Mouse (Mus musculus): ENCODE results near the gene Spry1. TPM values are rescaled to one million over a fixed set of nuclear protein-coding genes. Genes with fewer than 3 reads are reported as not detected.

Spry1 gene
- total RNA-seq, 1 experiment from 2014 or later, result 29.6 TPM

DNA sequence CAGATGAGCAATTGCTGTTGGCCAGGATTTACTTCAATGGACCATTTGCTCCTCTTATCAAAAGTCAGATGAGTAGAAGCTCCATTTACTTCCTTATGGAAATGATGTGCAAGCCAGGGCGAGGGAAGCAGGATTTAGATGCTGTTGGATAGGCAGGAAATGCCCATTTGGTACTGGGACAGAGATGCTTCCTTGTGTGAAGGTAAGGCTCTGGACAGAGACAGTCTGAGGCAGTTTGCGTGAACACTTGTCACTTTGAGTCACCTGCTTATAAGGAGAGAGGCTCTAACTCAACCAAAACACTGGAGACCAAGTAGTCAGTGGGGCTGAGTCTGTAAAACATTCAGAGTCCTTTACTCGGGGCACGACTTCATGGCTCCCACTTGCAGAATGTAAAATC lies 2.8 kb upstream of the Spry1 start:
- no peak for ATAC-seq (replicated peaks in 1 of 2; ENCODE audit: insufficient read depth in 1 of 2, low FRiP score in 2 of 2, low TSS enrichment in 1 of 2, low read depth in 1 of 2, poor library complexity in 2 of 2, severe bottlenecking in 2 of 2)

GRCm38 (mm10) chr3:37640162-37640721 lies 495 bp downstream of the Spry1 start:
- ATAC-seq (replicated peaks in 1 of 2; ENCODE audit: insufficient read depth in 1 of 2, low FRiP score in 2 of 2, low TSS enrichment in 1 of 2, low read depth in 1 of 2, poor library complexity in 2 of 2, severe bottlenecking in 2 of 2), result 0 out of 4 replicates have a peak, but pooled peaks of 1 of the 2 experiments have one; percentile 4

- peak; percentile 57 to 75 for ATAC-seq (replicated peaks in 1 of 2; ENCODE audit: insufficient read depth in 1 of 2, low FRiP score in 2 of 2, low TSS enrichment in 1 of 2, low read depth in 1 of 2, poor library complexity in 2 of 2, severe bottlenecking in 2 of 2)
These were observed 1.1 kb downstream of the Spry1 start for GRCm38 (mm10) chr3:37640810-37641209.

DNA sequence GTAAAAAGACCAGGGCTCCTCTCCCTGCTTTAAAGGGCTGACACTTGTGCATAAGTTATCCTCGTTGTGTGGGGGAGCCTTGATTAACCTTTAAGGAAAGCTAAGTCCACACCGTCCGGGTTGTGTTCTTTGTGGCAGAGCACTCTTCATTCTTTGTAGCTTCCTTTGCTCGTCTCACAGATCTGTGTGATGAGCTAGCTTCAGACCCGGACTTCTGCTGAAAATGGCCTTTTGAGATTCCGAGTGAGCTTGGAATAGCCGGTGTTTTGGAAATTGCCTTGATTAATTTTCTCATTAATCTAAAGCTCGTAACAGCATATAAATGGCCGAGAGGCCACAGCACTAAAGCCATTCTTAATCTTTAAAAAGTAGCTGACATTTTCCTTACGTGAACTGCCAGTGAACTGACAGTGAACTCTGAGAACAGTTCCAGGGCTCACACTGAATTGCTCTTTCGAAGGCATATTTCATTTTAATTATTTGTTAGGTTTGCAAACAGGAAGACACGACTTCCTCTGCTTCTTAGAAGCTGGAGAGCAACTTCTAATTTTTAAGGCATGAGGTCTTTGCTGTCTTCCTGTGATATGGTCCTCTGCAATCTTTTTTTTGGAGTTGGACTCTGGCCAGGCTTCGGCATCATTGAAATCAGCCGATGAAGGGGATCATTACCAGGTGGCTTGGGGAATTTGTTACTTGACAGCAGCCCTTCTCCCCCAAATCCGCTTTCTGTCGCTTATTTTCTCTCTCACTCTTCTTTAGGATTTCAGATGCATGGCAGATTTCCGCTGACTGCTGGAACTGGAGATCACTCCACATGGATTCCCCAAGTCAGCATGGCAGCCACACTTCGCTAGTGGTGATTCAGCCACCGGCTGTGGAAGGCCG lies 2.3 kb downstream of the Spry1 start:
- no peak for ATAC-seq (replicated peaks in 1 of 2; ENCODE audit: insufficient read depth in 1 of 2, low FRiP score in 2 of 2, low TSS enrichment in 1 of 2, low read depth in 1 of 2, poor library complexity in 2 of 2, severe bottlenecking in 2 of 2)

DNA sequence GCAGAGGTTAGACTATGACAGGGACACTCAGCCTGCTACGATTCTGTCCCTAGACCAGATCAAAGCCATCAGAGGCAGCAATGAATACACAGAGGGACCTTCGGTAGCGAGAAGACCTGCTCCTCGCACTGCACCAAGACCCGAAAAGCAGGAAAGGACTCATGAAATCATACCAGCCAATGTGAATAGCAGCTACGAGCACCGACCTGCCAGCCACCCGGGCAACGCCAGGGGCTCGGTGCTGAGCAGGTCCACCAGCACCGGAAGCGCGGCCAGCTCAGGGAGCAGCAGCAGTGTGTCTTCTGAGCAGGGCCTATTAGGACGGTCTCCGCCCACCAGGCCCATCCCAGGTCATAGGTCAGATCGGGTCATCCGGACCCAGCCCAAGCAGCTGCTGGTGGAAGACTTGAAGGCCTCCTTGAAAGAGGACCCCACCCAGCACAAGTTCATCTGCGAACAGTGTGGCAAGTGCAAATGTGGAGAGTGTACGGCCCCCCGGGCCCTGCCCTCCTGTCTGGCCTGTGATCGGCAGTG lies 3.0 kb downstream of the Spry1 start:
- no peak for ATAC-seq (replicated peaks in 1 of 2; ENCODE audit: insufficient read depth in 1 of 2, low FRiP score in 2 of 2, low TSS enrichment in 1 of 2, low read depth in 1 of 2, poor library complexity in 2 of 2, severe bottlenecking in 2 of 2)

- no peak for ATAC-seq (replicated peaks in 1 of 2; ENCODE audit: insufficient read depth in 1 of 2, low FRiP score in 2 of 2, low TSS enrichment in 1 of 2, low read depth in 1 of 2, poor library complexity in 2 of 2, severe bottlenecking in 2 of 2)
These were observed 3.7 kb downstream of the Spry1 start for GRCm38 (mm10) chr3:37643411-37643810.

- no peak for ATAC-seq (replicated peaks in 1 of 2; ENCODE audit: insufficient read depth in 1 of 2, low FRiP score in 2 of 2, low TSS enrichment in 1 of 2, low read depth in 1 of 2, poor library complexity in 2 of 2, severe bottlenecking in 2 of 2)
These were observed 4.2 kb downstream of the Spry1 start for GRCm38 (mm10) chr3:37643903-37644302.

DNA sequence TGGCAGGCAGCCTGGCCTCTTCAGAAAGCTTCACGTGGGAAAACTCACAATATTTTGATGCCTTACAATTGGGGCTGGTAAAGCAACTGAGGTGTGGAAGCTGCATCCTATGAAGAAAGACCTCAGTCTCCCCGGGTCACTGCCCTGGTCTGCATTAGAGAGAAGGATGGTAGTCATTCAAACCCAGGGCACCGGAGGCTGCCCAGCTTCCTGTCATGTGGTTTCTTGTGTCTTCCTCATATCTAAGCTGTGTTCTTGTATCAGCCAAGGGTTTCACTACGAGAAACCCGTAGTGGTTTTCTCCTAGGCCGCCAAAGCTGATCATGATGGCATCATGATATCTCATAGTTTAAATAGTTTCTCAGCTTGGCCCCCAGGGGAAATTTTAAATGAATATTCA lies 5.3 kb downstream of the Spry1 start:
- no peak for ATAC-seq (replicated peaks in 1 of 2; ENCODE audit: insufficient read depth in 1 of 2, low FRiP score in 2 of 2, low TSS enrichment in 1 of 2, low read depth in 1 of 2, poor library complexity in 2 of 2, severe bottlenecking in 2 of 2)

DNA sequence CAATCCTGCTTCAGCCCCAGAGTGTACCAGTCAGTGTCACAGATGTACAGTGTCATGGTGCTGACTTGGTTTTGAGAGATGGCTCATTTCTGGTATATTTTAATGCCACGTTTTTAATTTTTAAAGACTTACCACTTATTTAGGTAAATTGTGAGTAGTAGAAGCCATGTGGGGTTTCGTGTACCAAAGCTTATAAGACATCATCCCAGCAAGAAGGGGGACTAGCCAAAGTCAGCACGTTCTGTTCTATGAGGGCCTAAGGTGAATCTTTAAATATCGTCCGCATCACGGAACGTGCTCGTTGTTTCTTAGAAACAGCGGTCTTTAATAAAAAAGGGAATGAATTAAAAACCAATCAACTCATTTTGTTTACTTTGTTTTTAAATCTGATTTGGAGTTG lies 6.5 kb downstream of the Spry1 start:
- no peak for ATAC-seq (replicated peaks in 1 of 2; ENCODE audit: insufficient read depth in 1 of 2, low FRiP score in 2 of 2, low TSS enrichment in 1 of 2, low read depth in 1 of 2, poor library complexity in 2 of 2, severe bottlenecking in 2 of 2)

GRCm38 (mm10) chr3:37647225-37647624 lies 7.5 kb downstream of the Spry1 start:
- no peak for ATAC-seq (replicated peaks in 1 of 2; ENCODE audit: insufficient read depth in 1 of 2, low FRiP score in 2 of 2, low TSS enrichment in 1 of 2, low read depth in 1 of 2, poor library complexity in 2 of 2, severe bottlenecking in 2 of 2)

DNA sequence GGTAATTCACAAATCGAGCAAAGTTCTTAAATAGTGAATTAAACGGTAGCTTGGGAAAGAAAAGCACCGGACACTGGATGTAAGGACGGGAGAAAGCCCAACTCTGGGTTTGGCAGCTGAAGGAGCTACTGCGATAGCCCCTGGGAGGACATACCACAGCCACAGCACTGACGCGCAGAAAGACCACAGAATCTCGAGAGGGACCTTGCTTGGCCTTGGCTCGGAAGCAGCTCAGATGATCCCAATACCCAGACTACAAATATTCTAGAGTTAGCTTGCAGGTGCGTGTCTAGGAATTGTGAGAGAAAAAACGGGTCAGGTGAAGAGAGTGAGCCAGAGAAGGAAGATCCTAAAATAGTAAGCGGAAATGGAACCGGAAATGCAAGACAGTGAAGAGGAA lies 8.5 kb downstream of the Spry1 start:
- no peak for ATAC-seq (replicated peaks in 1 of 2; ENCODE audit: insufficient read depth in 1 of 2, low FRiP score in 2 of 2, low TSS enrichment in 1 of 2, low read depth in 1 of 2, poor library complexity in 2 of 2, severe bottlenecking in 2 of 2)

DNA sequence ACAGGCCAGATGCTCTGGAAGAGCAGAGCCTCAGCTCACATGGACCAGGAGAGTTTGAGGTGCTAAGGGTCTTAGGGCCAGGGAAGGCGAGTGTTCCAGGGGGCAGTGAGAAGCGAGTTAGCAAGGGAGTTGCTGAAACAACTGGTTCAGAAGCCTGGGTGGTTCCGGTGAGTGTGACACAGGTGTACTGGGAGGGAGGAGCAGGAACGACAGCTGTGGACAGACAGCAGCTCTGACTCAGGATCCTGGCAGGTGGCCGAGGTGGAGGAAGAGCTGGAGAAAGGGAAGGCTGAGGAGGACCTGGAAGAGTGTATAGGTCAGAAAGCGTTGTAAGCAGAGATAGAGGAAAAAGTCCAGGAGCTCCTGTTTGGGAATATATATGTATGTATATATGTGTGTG lies 9.5 kb downstream of the Spry1 start:
- no peak for ATAC-seq (replicated peaks in 1 of 2; ENCODE audit: insufficient read depth in 1 of 2, low FRiP score in 2 of 2, low TSS enrichment in 1 of 2, low read depth in 1 of 2, poor library complexity in 2 of 2, severe bottlenecking in 2 of 2)

- ATAC-seq (replicated peaks in 1 of 2; ENCODE audit: insufficient read depth in 1 of 2, low FRiP score in 2 of 2, low TSS enrichment in 1 of 2, low read depth in 1 of 2, poor library complexity in 2 of 2, severe bottlenecking in 2 of 2), result no peak
These were observed 12.8 kb downstream of the Spry1 start for GRCm38 (mm10) chr3:37652537-37652936.

- peak; percentile 75 to 79 for ATAC-seq (replicated peaks in 1 of 2; ENCODE audit: insufficient read depth in 1 of 2, low FRiP score in 2 of 2, low TSS enrichment in 1 of 2, low read depth in 1 of 2, poor library complexity in 2 of 2, severe bottlenecking in 2 of 2)
These were observed 14.4 kb downstream of the Spry1 start for GRCm38 (mm10) chr3:37653935-37654729.

GRCm38 (mm10) chr3:37654787-37655186 lies 15.0 kb downstream of the Spry1 start:
- no peak for ATAC-seq (replicated peaks in 1 of 2; ENCODE audit: insufficient read depth in 1 of 2, low FRiP score in 2 of 2, low TSS enrichment in 1 of 2, low read depth in 1 of 2, poor library complexity in 2 of 2, severe bottlenecking in 2 of 2)

- 0 out of 4 replicates have a peak, but pooled peaks have one; percentile 20 to 26 for ATAC-seq (replicated peaks in 1 of 2; ENCODE audit: insufficient read depth in 1 of 2, low FRiP score in 2 of 2, low TSS enrichment in 1 of 2, low read depth in 1 of 2, poor library complexity in 2 of 2, severe bottlenecking in 2 of 2)
These were observed 16.3 kb downstream of the Spry1 start for GRCm38 (mm10) chr3:37655933-37656633.

GRCm38 (mm10) chr3:37657009-37657408 lies 17.3 kb downstream of the Spry1 start:
- no peak for ATAC-seq (replicated peaks in 1 of 2; ENCODE audit: insufficient read depth in 1 of 2, low FRiP score in 2 of 2, low TSS enrichment in 1 of 2, low read depth in 1 of 2, poor library complexity in 2 of 2, severe bottlenecking in 2 of 2)
